Mouse (Mus musculus) stomach, embryonic 15.5 days (tissue): ENCODE results near the gene Slc1a7. TPM values are rescaled to one million over a fixed set of nuclear protein-coding genes. Genes with fewer than 3 reads are reported as not detected.

Experiments used
- ATAC-seq: fragments of 200-750 bp; cut with Nextera tagmentation; 2 replicates; pipeline ENCODE4 v1.8.0; 2017; ENCODE audit warnings: low read depth, moderate number of reproducible peaks, moderate TSS enrichment; ENCODE audit not compliant: insufficient read depth, low FRiP score
- H3K27ac ChIP-seq: fragments of 300-500 bp; sonication (generic); 2 replicates; pipeline ENCODE4 v1.5.1; 2015; ENCODE audit warnings: mild to moderate bottlenecking, inconsistent platforms
- H3K27me3 ChIP-seq: fragments of 300-500 bp; sonication (generic); replicated peaks from 2 replicates; pipeline ENCODE4 v1.6.1; 2015; ENCODE audit warnings: inconsistent platforms
- H3K36me3 ChIP-seq: fragments of 300-500 bp; sonication (generic); 2 replicates; pipeline ENCODE4 v1.6.1; 2015; ENCODE audit warnings: inconsistent platforms
- H3K4me1 ChIP-seq: fragments of 300-500 bp; sonication (generic); 2 replicates; pipeline ENCODE4 v1.6.1; 2015; ENCODE audit warnings: inconsistent platforms
- H3K4me2 ChIP-seq: fragments of 300-500 bp; sonication (generic); 2 replicates; pipeline ENCODE4 v1.6.1; 2015; ENCODE audit warnings: mild to moderate bottlenecking, inconsistent platforms
- H3K4me3 ChIP-seq: fragments of 300-500 bp; sonication (generic); replicated peaks from 2 replicates; pipeline ENCODE4 v1.5.1; 2015; ENCODE audit warnings: inconsistent platforms
- H3K9ac ChIP-seq: fragments of 300-500 bp; sonication (generic); 2 replicates; pipeline ENCODE4 v1.6.1; 2015; ENCODE audit warnings: inconsistent platforms
- H3K9me3 ChIP-seq: fragments of 300-500 bp; sonication (generic); 2 replicates; pipeline ENCODE4 v1.6.1; 2016; ENCODE audit warnings: inconsistent platforms
- WGBS: fragments of 180-500 bp; shearing (Covaris S2); methylation state at CpG from one replicate; pipeline ENCODE4 v1.1.7; 2015; 5-methylcytosine and 5-hydroxymethylcytosine counted together
- polyA plus RNA-seq: library from polyadenylated mRNA; unstranded; fragments of >200 nt; fragmentation: Nextera tagmentation; extraction: Ambion mirVana; gene quantifications from 2 replicates; pipeline ENCODE4 v1.2.1, GENCODE M21; 2015

The Slc1a7 gene
- polyA plus RNA-seq, 1 experiment from 2014 or later: 0.08 TPM

DNA sequence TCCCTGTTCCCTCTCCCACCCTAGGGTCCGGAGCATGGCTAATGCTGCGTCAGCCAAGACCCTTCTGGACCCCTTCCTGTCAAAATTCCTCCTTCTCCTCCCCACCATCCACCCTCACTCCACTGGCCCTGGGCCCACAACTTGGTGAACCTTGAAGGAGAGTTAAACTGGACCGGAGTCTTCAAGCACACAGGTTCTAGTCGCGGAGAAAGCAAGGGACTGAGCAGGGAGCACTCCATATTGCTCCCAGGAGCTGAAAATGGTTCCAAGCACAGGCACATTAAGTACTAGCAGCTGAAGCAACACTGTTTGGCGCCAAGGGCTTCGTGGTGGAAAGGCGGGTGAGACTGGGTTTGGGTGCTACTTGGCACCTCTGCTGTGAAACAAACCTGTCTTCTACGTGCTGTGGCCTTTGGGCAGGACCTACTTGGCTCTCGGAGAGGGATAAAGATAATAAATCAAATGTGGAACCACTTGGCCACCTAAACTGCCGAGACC, 64.3 kb downstream of the Slc1a7 start:
- no peaks in the 10 kb centered on the region for H3K9me3 ChIP-seq
- peak overlapping the region; percentile 49 for H3K4me3 ChIP-seq
- peaks cover 16% of the 10 kb centered on the region; the same call in 1 of the 2 replicates for H3K4me1 ChIP-seq
- H3K36me3 ChIP-seq: no peaks in the 10 kb centered on the region
- WGBS: 41% methylated on average over 11 of the region's 11 CpGs
- H3K27ac ChIP-seq: no peak overlapping the region
- ATAC-seq: no peak
- H3K9ac ChIP-seq: 0 out of 2 replicates have a peak overlapping the region, but pooled peaks have one; percentile 4
- H3K4me2 ChIP-seq: peak overlapping the region; percentile 94
- H3K27me3 ChIP-seq: peaks cover 39% of the 10 kb centered on the region

DNA sequence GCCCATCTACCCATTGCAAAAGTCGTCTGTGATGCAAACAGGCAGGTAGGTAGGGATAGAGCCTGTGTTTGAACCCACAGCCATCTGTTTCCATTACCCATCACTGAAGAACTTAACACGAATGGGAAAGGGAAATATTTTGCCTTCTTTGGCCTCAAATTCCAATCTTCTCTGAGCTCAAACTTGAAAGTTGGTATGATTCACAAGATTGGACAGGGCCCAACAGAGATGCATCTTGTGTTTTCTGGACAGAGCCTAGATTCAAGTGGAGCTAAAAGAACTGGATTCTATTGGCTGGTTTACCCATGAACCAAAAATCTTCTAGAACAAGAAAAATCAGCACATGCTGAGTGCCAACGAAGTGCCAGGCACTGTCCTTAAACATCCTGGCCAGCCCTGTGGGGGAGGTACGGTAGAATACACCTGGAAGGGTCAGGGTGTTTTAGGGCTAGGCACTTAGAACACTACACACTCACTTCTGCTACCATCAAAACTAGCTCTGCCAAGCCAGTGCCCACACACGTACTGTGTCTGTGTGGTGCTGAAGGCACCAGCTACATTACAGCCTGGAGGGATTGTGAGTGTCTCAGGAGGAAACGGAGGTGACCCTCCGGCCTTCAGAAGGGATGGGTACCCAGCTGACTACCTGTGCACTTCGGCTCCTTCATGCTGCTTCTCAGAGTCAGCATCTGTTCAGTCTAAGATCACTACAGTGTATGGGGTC, 65.1 kb downstream of the Slc1a7 start:
- 78% methylated on average over 8 of the region's 8 CpGs for WGBS
- no peak overlapping the region for H3K4me3 ChIP-seq
- H3K9me3 ChIP-seq: no peaks in the 10 kb centered on the region
- no peaks in the 10 kb centered on the region for H3K36me3 ChIP-seq
- ATAC-seq: no peak
- H3K27me3 ChIP-seq: peaks cover 39% of the 10 kb centered on the region
- no peak overlapping the region for H3K9ac ChIP-seq
- no peak overlapping the region for H3K27ac ChIP-seq
- H3K4me2 ChIP-seq: no peak overlapping the region
- peaks cover 16% of the 10 kb centered on the region; the same call in 1 of the 2 replicates for H3K4me1 ChIP-seq

DNA sequence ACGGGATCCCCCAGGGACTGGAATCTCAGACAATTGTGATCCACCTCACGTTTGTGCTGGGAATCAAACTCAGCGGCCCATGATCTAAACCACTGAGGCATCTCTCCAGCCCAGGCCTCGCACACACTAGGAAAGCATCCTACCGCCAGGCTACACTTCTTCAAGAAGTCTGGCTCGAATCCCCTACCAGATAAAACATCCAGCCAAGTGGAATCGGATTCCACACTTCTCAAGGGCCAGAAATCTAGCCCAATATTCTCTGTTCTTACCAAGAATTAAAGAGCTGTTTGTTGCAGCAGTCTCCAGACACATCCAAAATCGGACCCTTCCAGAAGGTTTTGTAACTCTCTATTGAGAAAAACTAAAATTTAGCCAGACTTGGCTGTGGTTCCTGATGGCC, 68.9 kb downstream of the Slc1a7 start:
- Histone ChIP-seq H3K27me3 (peaks cover 18% of the 10 kb centered on the region), H3K4me3 (no peak overlapping the region), H3K4me2 (no peak overlapping the region), H3K9me3 (no peaks in the 10 kb centered on the region), H3K4me1 (0 out of 2 replicates have a peak, but pooled peaks cover 3% of the 10 kb centered on the region), H3K9ac (no peak overlapping the region), H3K36me3 (no peaks in the 10 kb centered on the region), H3K27ac (no peak overlapping the region)
- 84% methylated on average over 8 of the region's 8 CpGs for WGBS
- no peak for ATAC-seq

DNA sequence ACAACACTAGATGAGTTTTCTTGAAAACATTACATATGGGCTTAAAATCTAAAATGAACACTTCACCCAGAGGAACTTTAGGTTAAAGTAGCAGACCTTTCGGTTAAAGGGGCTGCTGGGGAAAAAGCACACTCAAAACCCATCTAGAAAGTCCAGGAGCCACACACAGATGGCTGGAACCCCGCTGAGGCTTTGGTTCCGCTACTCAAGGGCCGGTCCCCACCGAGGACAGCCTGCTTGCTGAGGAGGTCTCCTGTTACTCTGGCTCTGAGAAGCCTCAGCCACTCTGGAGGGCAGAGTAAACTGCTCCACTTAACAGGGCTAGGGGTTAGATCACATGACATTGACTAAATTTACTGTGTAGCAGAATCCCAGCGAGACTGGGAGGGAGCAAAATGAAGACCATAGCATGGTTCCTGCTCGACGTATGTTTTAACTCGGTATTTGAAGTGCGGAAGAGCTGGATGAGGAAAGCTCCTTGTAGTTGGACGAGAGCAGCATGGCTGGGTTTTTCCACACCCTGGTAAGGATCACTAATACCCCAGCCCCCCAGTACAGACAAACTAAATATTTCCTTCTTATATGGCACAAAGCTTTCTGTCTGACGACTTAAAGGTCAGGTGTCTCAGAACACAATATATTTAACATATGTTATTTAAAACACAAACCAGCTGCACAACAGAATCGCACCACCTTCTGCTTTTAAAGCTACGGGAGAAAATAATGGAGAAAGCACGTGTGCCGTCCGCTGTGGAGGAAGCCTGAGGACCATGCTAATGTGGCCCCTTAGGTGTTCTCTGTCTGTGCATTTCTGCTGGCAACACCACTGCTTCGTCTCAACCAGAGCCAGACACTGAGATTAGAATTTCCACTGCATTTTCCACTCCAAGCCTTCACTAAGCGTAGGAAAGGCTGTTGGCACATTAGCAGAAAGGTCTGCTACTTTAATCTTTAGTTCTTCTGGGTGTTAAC, 77.3 kb downstream of the Slc1a7 start:
- 71% methylated on average over 19 of the region's 19 CpGs for WGBS

DNA sequence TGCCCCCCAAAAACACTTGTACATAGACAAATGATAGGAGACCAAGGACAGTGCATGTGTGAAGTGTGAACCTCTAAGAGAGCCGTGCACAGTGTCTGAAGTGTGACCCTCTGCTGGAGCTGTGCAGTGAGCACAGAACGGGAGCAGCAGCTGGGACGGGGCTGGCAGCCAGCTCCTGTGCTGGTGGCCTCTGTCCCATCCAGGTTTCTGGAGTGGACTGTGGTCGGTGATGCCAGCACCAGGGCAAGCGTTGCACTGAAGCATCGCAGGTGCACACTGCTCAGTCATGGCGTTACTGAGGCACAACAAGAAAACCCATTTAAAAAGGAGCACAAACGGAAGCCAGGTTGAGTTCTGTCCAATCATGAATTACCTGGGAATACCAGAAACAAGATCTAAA, 78.0 kb downstream of the Slc1a7 start:
- Histone ChIP-seq H3K36me3 (peaks cover 7% of the 10 kb centered on the region; the same call in 1 of the 2 replicates), H3K9ac (no peak overlapping the region), H3K27me3 (no peaks in the 10 kb centered on the region), H3K27ac (no peak overlapping the region), H3K9me3 (no peaks in the 10 kb centered on the region), H3K4me1 (no peaks in the 10 kb centered on the region), H3K4me2 (no peak overlapping the region), H3K4me3 (no peak overlapping the region)
- ATAC-seq: no peak
- 86% methylated on average over 8 of the region's 8 CpGs for WGBS

More for the DNA sequence above, 77.3 kb downstream of the Slc1a7 start:
- Histone ChIP-seq H3K4me1 (no peaks in the 10 kb centered on the region), H3K4me2 (no peak overlapping the region), H3K4me3 (no peak overlapping the region), H3K36me3 (peaks cover 7% of the 10 kb centered on the region; the same call in 1 of the 2 replicates), H3K27me3 (no peaks in the 10 kb centered on the region), H3K9ac (no peak overlapping the region), H3K9me3 (no peaks in the 10 kb centered on the region), H3K27ac (no peak overlapping the region)
- no peak for ATAC-seq

DNA sequence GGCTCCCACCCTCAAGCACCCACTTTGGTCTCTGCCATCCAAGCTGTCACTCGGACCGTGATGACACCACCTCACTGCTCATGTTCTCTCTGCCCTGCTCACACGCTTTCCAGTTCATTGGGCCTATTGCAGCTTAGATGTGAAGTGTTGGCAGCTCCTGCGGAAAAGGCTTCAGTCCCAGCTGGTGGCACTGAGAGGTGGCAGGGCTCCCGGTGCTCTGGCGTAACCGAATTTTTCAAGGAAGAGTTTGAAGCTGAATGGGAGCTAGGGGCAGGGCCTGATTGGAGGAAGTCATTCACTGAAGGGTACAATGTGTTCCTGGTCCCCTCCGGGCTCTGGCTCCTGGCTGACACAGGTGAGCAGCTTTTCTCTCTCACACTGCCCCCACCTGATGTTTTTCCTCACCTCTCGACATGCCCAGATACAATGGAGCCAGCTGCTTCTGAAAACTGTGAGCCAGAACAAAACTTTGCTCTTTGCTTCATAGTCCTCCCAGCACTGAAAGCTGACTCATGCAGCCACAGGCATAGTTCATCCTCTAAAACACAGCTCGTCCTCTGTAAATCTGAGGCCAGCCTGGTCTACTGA, 83.6 kb downstream of the Slc1a7 start:
- Histone ChIP-seq H3K4me3 (no peak overlapping the region), H3K9me3 (no peaks in the 10 kb centered on the region), H3K4me2 (no peak overlapping the region), H3K36me3 (peaks cover 17% of the 10 kb centered on the region; the same call in 1 of the 2 replicates), H3K4me1 (no peaks in the 10 kb centered on the region), H3K9ac (no peak overlapping the region), H3K27ac (no peak overlapping the region), H3K27me3 (no peaks in the 10 kb centered on the region)
- ATAC-seq: no peak
- WGBS: 85% methylated on average over 10 of the region's 10 CpGs

DNA sequence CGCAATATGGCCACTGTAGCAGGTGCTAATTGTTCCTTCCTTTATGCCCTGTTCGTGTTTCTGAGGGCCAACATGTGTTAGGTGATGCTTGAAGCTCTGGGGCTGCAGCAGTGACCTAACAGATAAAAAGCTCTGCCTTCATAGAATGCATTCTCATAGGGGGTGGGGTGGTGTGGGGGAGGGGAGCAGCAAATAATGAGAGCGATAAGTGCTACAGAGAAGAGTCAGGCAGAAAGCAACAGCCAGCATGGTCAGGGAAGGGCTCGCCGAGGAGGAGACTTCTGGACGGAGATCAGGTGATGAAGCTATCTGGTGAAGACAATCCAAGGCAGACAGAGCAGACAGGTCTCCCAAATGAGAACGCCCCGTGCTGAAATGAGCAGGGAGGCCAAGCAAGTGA, 84.5 kb downstream of the Slc1a7 start:
- Histone ChIP-seq H3K27ac (no peak overlapping the region), H3K27me3 (no peaks in the 10 kb centered on the region), H3K9ac (no peak overlapping the region), H3K9me3 (no peaks in the 10 kb centered on the region), H3K36me3 (peaks cover 13% of the 10 kb centered on the region; the same call in 1 of the 2 replicates), H3K4me2 (no peak overlapping the region), H3K4me3 (no peak overlapping the region), H3K4me1 (no peaks in the 10 kb centered on the region)
- no peak for ATAC-seq
- WGBS: 77% methylated on average over 8 of the region's 8 CpGs

DNA sequence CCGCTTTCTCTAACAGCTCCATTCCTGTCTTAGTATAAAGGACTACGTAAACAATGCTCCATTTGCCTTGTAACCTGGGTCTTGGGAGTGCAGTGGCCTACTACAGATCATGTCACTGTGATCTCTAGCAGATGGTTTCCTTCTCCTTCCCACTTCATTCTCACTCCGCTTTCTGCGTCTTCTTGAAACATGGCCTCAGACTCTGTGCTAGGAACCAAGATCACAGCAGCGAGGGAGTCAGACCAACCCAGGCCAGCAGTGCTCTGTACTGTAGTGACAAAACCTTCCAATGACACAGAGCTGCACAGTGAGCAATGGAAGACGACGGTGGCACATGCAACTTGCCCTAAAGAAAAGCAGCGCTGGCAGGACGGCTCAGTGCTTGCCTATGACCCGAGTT, 87.7 kb downstream of the Slc1a7 start:
- H3K9me3 ChIP-seq: no peaks in the 10 kb centered on the region
- H3K36me3 ChIP-seq: peaks cover 13% of the 10 kb centered on the region; the same call in 1 of the 2 replicates
- H3K9ac ChIP-seq: no peak overlapping the region
- WGBS: 79% methylated on average over 10 of the region's 10 CpGs
- H3K4me3 ChIP-seq: no peak overlapping the region
- H3K27ac ChIP-seq: no peak overlapping the region
- H3K27me3 ChIP-seq: no peaks in the 10 kb centered on the region
- no peak for ATAC-seq
- no peaks in the 10 kb centered on the region for H3K4me1 ChIP-seq
- H3K4me2 ChIP-seq: no peak overlapping the region

DNA sequence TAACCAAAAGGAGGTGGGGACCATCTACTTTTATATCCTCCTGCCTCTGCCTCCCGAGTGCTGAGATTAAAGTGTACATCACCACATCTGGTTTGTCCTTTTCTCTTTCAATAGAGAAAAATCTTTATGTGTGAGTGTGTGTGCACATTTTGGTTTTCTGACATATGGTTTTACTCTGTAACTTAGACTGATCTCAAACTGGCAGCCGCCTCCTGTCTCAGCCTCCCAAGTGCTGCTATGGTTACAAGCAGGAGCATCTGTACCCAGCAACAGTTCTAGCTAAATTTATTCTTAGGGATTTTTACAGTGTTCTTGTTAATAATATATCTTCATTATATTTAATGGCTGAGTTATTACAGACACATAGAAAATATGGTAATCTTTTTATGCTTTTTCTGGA, 89.1 kb downstream of the Slc1a7 start:
- Histone ChIP-seq H3K27me3 (no peaks in the 10 kb centered on the region), H3K4me3 (no peak overlapping the region), H3K4me1 (no peaks in the 10 kb centered on the region), H3K9ac (no peak overlapping the region), H3K27ac (no peak overlapping the region), H3K36me3 (peaks cover 7% of the 10 kb centered on the region; the same call in 1 of the 2 replicates), H3K9me3 (no peaks in the 10 kb centered on the region), H3K4me2 (no peak overlapping the region)
- WGBS: 91% methylated on average over 2 of the region's 2 CpGs
- ATAC-seq: no peak

DNA sequence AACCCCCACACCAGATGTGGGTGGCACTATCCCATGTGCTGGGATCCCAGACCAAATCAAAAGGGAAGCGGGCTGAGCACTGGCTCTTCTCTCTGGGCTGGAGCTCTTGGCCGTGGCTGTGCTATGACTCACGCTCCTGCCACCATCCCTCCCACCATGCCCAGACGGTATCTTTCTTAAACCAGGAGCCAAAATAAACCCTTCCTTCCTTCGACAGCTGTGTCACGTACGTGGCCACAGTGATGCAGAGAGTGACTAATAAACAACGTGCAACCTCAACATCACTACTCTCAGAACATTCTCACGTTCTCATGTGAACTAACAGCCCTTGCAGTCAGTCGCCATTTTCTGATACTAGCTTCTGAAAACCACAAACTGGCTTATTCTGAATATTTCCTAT, 90.0 kb downstream of the Slc1a7 start:
- Histone ChIP-seq H3K4me3 (no peak overlapping the region), H3K27me3 (no peaks in the 10 kb centered on the region), H3K36me3 (peaks cover 9% of the 10 kb centered on the region; the same call in 1 of the 2 replicates), H3K27ac (no peak overlapping the region), H3K9ac (no peak overlapping the region), H3K9me3 (no peaks in the 10 kb centered on the region), H3K4me2 (no peak overlapping the region), H3K4me1 (no peaks in the 10 kb centered on the region)
- 69% methylated on average over 10 of the region's 10 CpGs for WGBS
- no peak for ATAC-seq

DNA sequence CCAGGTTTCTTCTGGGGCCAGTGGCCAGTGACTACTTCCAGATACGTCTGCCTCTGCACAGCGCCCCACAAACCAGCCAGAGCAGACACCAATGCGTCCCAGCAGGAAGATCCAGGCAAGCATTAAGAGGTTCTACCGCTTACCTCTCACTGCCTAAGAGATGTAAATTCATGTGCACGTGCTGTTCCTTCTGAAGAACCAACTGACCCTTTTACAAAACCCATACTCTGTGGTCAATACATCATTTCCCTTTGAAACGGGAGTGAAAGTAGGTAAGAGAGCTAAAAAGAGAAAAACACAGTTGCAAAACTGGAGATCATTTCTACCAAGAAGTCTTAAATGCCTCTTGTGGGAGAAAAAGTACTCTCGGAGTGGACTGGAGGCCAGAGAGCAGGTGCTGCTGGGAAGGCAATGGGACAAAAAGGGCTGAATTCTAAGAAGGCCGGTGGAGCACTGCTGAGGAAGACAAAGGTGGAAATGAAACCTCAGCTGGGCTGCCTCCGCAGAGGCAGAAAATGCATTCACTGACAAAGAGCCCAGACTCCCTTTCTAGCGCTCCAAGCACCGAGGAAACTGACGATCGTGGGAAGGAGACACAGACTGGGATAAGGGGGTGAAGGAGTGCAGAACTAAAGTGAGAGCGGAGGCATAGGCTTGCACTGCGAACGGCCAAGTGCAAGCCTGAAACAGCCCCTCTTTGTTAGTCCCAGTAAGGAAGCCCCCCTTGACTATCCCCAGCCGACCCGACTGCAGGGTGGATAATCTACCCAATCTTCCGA, 91.7 kb downstream of the Slc1a7 start:
- H3K4me2 ChIP-seq: no peak overlapping the region
- H3K27me3 ChIP-seq: no peaks in the 10 kb centered on the region
- peaks cover 14% of the 10 kb centered on the region for H3K36me3 ChIP-seq
- H3K9me3 ChIP-seq: no peaks in the 10 kb centered on the region
- 84% methylated on average over 19 of the region's 19 CpGs for WGBS
- H3K9ac ChIP-seq: no peak overlapping the region
- H3K4me3 ChIP-seq: no peak overlapping the region
- H3K27ac ChIP-seq: no peak overlapping the region
- no peak for ATAC-seq
- no peaks in the 10 kb centered on the region for H3K4me1 ChIP-seq
